Mouse (Mus musculus) lung, postnatal 36 days (tissue): ENCODE measurements at regions not wholly inside any gene's neighbourhood (a gene's known extent, or its start where the extent isn't known, plus 50 kb on each side); places are given as distances from the start of the nearest gene placed in this dataset.

Source experiments
- DNase-seq: peaks from one replicate; pipeline ENCODE4 v3.0.0; 2022; ENCODE audit warnings: mixed read lengths

GRCm38 (mm10) chrX:99286876-99287275 lies 150.9 kb downstream of the Efnb1 start:
- DNase-seq, result no peak

- DNase-seq, result peak; percentile 51
Measured at GRCm38 (mm10) chrX:99285611-99286010, 149.7 kb downstream of the Efnb1 start.

- no peak for DNase-seq
Measured at GRCm38 (mm10) chrX:99280991-99281390, 145.1 kb downstream of the Efnb1 start.

GRCm38 (mm10) chrX:99280543-99280942 lies 144.6 kb downstream of the Efnb1 start:
- DNase-seq, result no peak

- DNase-seq, result no peak
Measured at GRCm38 (mm10) chrX:99275536-99275935, 139.6 kb downstream of the Efnb1 start.

- no peak for DNase-seq
Measured at GRCm38 (mm10) chrX:99271908-99272307, 136.0 kb downstream of the Efnb1 start.

GRCm38 (mm10) chrX:99249038-99249607 lies 113.2 kb downstream of the Efnb1 start:
- DNase-seq, result no peak

GRCm38 (mm10) chrX:99248181-99248580 lies 112.3 kb downstream of the Efnb1 start:
- no peak for DNase-seq

GRCm38 (mm10) chrX:99246704-99247103 lies 110.8 kb downstream of the Efnb1 start:
- no peak for DNase-seq

GRCm38 (mm10) chrX:99246051-99246450 lies 110.1 kb downstream of the Efnb1 start:
- DNase-seq, result no peak

- no peak for DNase-seq
Measured at GRCm38 (mm10) chrX:99245541-99245940, 109.6 kb downstream of the Efnb1 start.

GRCm38 (mm10) chrX:99243251-99243650 lies 107.3 kb downstream of the Efnb1 start:
- no peak for DNase-seq

- DNase-seq, result peak; percentile 30
Measured at GRCm38 (mm10) chrX:99241684-99242118, 105.8 kb downstream of the Efnb1 start.

- peak; percentile 82 for DNase-seq
Measured at GRCm38 (mm10) chrX:99233035-99233434, 97.1 kb downstream of the Efnb1 start.

GRCm38 (mm10) chrX:99232331-99232730 lies 96.4 kb downstream of the Efnb1 start:
- DNase-seq, result no peak

GRCm38 (mm10) chrX:99225111-99225752 lies 89.3 kb downstream of the Efnb1 start:
- DNase-seq, result no peak

GRCm38 (mm10) chrX:99222017-99222416 lies 86.1 kb downstream of the Efnb1 start:
- DNase-seq, result no peak

- no peak for DNase-seq
Measured at GRCm38 (mm10) chrX:99220674-99221455, 84.9 kb downstream of the Efnb1 start.

GRCm38 (mm10) chrX:99218213-99218612 lies 82.3 kb downstream of the Efnb1 start:
- no peak for DNase-seq

GRCm38 (mm10) chrX:99216633-99217459 lies 80.9 kb downstream of the Efnb1 start:
- DNase-seq, result peak; percentile 45

GRCm38 (mm10) chrX:99215931-99216330 lies 80.0 kb downstream of the Efnb1 start:
- peak; percentile 42 for DNase-seq

GRCm38 (mm10) chrX:99215111-99215510 lies 79.2 kb downstream of the Efnb1 start:
- DNase-seq, result peak; percentile 61

GRCm38 (mm10) chrX:99213565-99214153 lies 77.7 kb downstream of the Efnb1 start:
- DNase-seq, result peak; percentile 3
